In the genomic region with DNA sequence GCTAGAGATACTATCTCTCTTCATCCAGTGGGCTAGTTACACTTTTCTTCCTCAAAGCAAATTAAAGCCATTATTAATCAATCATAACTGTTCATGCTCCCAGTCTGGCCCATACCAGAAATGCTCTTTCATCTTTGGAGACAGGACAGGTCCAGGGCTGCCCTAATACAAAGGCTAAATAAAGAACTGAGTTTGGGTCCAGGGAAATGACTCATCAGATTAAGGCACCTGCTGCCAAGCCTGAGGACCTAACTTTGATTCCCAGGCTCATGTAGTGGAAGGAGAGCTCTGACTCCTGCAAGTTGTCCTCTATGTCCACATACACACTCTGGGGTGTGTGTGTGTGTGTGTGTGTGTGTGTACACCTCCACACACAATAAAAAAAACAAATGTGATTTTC, we compare ENCODE assay signal across 16 mouse cellular contexts. TPM values are rescaled to one million over a fixed set of nuclear protein-coding genes. Genes with fewer than 3 reads are reported as not detected.
DNase-seq lines count a peak whose midpoint lies in the region; ATAC-seq and TF ChIP-seq lines count a peak whose summit lies in the region.
"Had no signal": no experiment of that assay in that cellular context is flagged by ENCODE, and none has a peak within 500 bp of the region (broad histone marks: within the 10 kb centered on the region; RNA-seq: fewer than 3 reads in every experiment).

No protein-coding gene starts in this region.

- peaks cover 22% of the 10 kb centered on the region for H3K4me1 ChIP-seq in intestine, embryonic 14.5 days (replicated peaks; ENCODE audit: control insufficient read depth, insufficient read depth, low read length)
- H3K4me1 ChIP-seq in intestine, postnatal 0 days (replicated peaks; ENCODE audit: control insufficient read depth, insufficient read depth, low read length), result peaks cover 6% of the 10 kb centered on the region
- H3K4me1 ChIP-seq in stomach, embryonic 14.5 days (ENCODE audit: control insufficient read depth, insufficient read depth, low read length), result peaks cover 27% of the 10 kb centered on the region

- no peak overlapping the region for H3K27ac ChIP-seq in intestine, embryonic 14.5 days (ENCODE audit: low read depth)
- no peak overlapping the region for H3K27ac ChIP-seq in intestine, postnatal 0 days (ENCODE audit: low read depth, low read length)
- H3K27ac ChIP-seq in stomach, embryonic 14.5 days (ENCODE audit: low read length), result peak overlapping the region; percentile 39; the same call in 1 of the 2 replicates
- H3K27ac ChIP-seq: layer of hippocampus, adult 2 months; lung, embryonic 15.5 days had no signal

- no peak for TF ChIP-seq CTCF in intestine, postnatal 0 days (IDR thresholded peaks at IDR 0.05; ENCODE audit: low read depth)

- H3K4me2 ChIP-seq in intestine, embryonic 14.5 days (ENCODE audit: low read length), result no peak overlapping the region
- H3K4me2 ChIP-seq in intestine, postnatal 0 days (replicated peaks; ENCODE audit: low read depth), result no peak overlapping the region
- H3K4me2 ChIP-seq in stomach, embryonic 14.5 days (replicated peaks; ENCODE audit: low read depth, low read length), result no peak overlapping the region
- H3K4me2 ChIP-seq: liver, embryonic 11.5 days; lung, embryonic 15.5 days had no signal

- no peaks in the 10 kb centered on the region for H3K36me3 ChIP-seq in intestine, embryonic 14.5 days (ENCODE audit: control insufficient read depth, insufficient read depth, low read length)
- no peaks in the 10 kb centered on the region for H3K36me3 ChIP-seq in intestine, postnatal 0 days (ENCODE audit: control insufficient read depth, insufficient read depth)
- no peaks in the 10 kb centered on the region for H3K36me3 ChIP-seq in stomach, embryonic 14.5 days (ENCODE audit: control insufficient read depth, insufficient read depth, low read length)
- H3K36me3 ChIP-seq: lung, embryonic 15.5 days had no signal

- H3K9me3 ChIP-seq in intestine, embryonic 14.5 days (ENCODE audit: control insufficient read depth, low read length), result no peaks in the 10 kb centered on the region
- no peaks in the 10 kb centered on the region for H3K9me3 ChIP-seq in intestine, postnatal 0 days (ENCODE audit: control insufficient read depth)
- no peaks in the 10 kb centered on the region for H3K9me3 ChIP-seq in stomach, embryonic 14.5 days (ENCODE audit: control insufficient read depth, low read depth, low read length)
- H3K9me3 ChIP-seq: lung, embryonic 15.5 days had no signal

- peak; percentile 21 for DNase-seq in cerebellum, adult 11 months
- DNase-seq in cerebellum, postnatal 10 days, result no peak
- DNase-seq in intestine, embryonic 14.5 days (ENCODE audit: low spot score), result no peak
- peak; percentile 49 to 66 for DNase-seq in cerebellum, postnatal 25 days
- no peak for DNase-seq in right cerebral cortex, postnatal 36 days (ENCODE audit: low spot score in 2 of 2)
- no peak for DNase-seq in spleen, postnatal 14 days (ENCODE audit: low spot score in 2 of 2)
- DNase-seq: B cell, adult 2 months; forebrain, postnatal 0 days; kidney, adult 9 months; thymus, postnatal 14 days had no signal

- ATAC-seq in intestine, embryonic 14.5 days (replicated peaks; ENCODE audit: low FRiP score, low TSS enrichment, low read depth), result 0 out of 2 replicates have a peak, but pooled peaks have one; percentile 43
- ATAC-seq in intestine, postnatal 0 days, result no peak
- no peak for ATAC-seq in stomach, embryonic 14.5 days (ENCODE audit: insufficient number of reproducible peaks, insufficient read depth, low FRiP score, low read depth)
- ATAC-seq: forebrain, postnatal 0 days had no signal

- H3K27me3 ChIP-seq in intestine, embryonic 14.5 days (replicated peaks; ENCODE audit: control insufficient read depth, insufficient read depth, low read length), result no peaks in the 10 kb centered on the region
- no peaks in the 10 kb centered on the region for H3K27me3 ChIP-seq in intestine, postnatal 0 days (replicated peaks; ENCODE audit: control insufficient read depth, insufficient read depth, low read length)
- no peaks in the 10 kb centered on the region for H3K27me3 ChIP-seq in stomach, embryonic 14.5 days (ENCODE audit: control insufficient read depth, insufficient read depth, low read length)
- H3K27me3 ChIP-seq: lung, embryonic 15.5 days had no signal

- no peak overlapping the region for H3K9ac ChIP-seq in intestine, embryonic 14.5 days (ENCODE audit: low read length)
- no peak overlapping the region for H3K9ac ChIP-seq in intestine, postnatal 0 days (ENCODE audit: low read depth, low read length)
- H3K9ac ChIP-seq in stomach, embryonic 14.5 days (replicated peaks; ENCODE audit: low read depth, low read length), result no peak overlapping the region
- H3K9ac ChIP-seq: forebrain, postnatal 0 days; lung, embryonic 15.5 days had no signal

- H3K4me3 ChIP-seq in intestine, embryonic 14.5 days (ENCODE audit: low read depth, low read length), result no peak overlapping the region
- H3K4me3 ChIP-seq in intestine, postnatal 0 days (ENCODE audit: low read depth, low read length), result no peak overlapping the region
- no peak overlapping the region for H3K4me3 ChIP-seq in stomach, embryonic 14.5 days (ENCODE audit: low read depth, low read length)
- H3K4me3 ChIP-seq: layer of hippocampus, adult 2 months; lung, embryonic 15.5 days; myocyte had no signal

RNA-seq across cellular contexts. Expression of gene Auts2, which starts 51.1 kb away (rescaled TPM):
- polyA plus RNA-seq in intestine, embryonic 14.5 days (2014; fragmentation: Nextera tagmentation; extraction: Ambion mirVana), result 30.4 and 34.4 TPM in 2 replicates
- polyA plus RNA-seq in intestine, postnatal 0 days (2015; fragmentation: Nextera tagmentation; extraction: Ambion mirVana), result 4.9 and 5.8 TPM in 2 replicates
- 41.5 and 47.7 TPM in 2 replicates for polyA plus RNA-seq in stomach, embryonic 14.5 days (2014; fragmentation: Nextera tagmentation; extraction: Ambion mirVana)

Comparison
In these comparisons a context has a peak if more than half of its experiments do, and no peak if none do; other contexts are left out.
1. DNase-seq: peak in cerebellum, adult 11 months (single experiment) and cerebellum, postnatal 25 days (2 of 2); none in cerebellum, postnatal 10 days (0 of 2), intestine, embryonic 14.5 days (single experiment), right cerebral cortex, postnatal 36 days (0 of 2) and spleen, postnatal 14 days (0 of 2).